Mouse (Mus musculus) heart, adult 2 months (tissue): ENCODE measurements around the gene Sod3.

ENCODE experiments used
- EP300 ChIP-seq: fragments of 200-500 bp; IDR thresholded peaks from 2 replicates; pipeline ENCODE4 v1.6.1; 2011; ENCODE audit warnings: low read depth, low read length, control low read depth; ENCODE audit not compliant: insufficient read depth
- POLR2A ChIP-seq: fragments of 200-500 bp; IDR thresholded peaks from 2 replicates; pipeline ENCODE4 v1.6.1; 2011; ENCODE audit warnings: mild to moderate bottlenecking, low read depth, low read length, control low read depth; ENCODE audit not compliant: insufficient read depth

GRCm38 (mm10) chr5:52350451-52350850, 13.1 kb upstream of the Sod3 start:
- TF ChIP-seq EP300 = no peak
- no peak for TF ChIP-seq POLR2A
